Mouse (Mus musculus) hindbrain, embryonic 10.5 days (tissue): ENCODE measurements around the gene Ykt6. TPM values are rescaled to one million over a fixed set of nuclear protein-coding genes. Genes with fewer than 3 reads are reported as not detected.

Source experiments
- DNase-seq: peaks from one replicate; pipeline ENCODE4 v3.0.0-alpha.2; 2017; ENCODE audit warnings: low spot score
- H3K27ac ChIP-seq: fragments of 300-500 bp; sonication (generic); 2 replicates; pipeline ENCODE4 v1.5.1; 2016; ENCODE audit warnings: mild to moderate bottlenecking, moderate library complexity
- H3K27me3 ChIP-seq: fragments of 300-500 bp; sonication (generic); 2 replicates; pipeline ENCODE4 v1.6.1; 2016; ENCODE audit warnings: mild to moderate bottlenecking; ENCODE audit not compliant: poor library complexity, insufficient read depth, severe bottlenecking
- H3K36me3 ChIP-seq: fragments of 300-500 bp; sonication (generic); 2 replicates; pipeline ENCODE4 v1.6.1; 2016; ENCODE audit warnings: mild to moderate bottlenecking, moderate library complexity
- H3K4me1 ChIP-seq: fragments of 300-500 bp; sonication (generic); replicated peaks from 2 replicates; pipeline ENCODE4 v1.6.1; 2016; ENCODE audit warnings: mild to moderate bottlenecking
- H3K4me3 ChIP-seq: fragments of 300-500 bp; sonication (generic); 2 replicates; pipeline ENCODE4 v1.5.1; 2016; ENCODE audit warnings: mild to moderate bottlenecking, moderate library complexity
- H3K9me3 ChIP-seq: fragments of 300-500 bp; sonication (generic); 2 replicates; pipeline ENCODE4 v1.6.1; 2016; ENCODE audit warnings: mild to moderate bottlenecking, moderate library complexity
- WGBS: fragments of 180-500 bp; shearing (Covaris S2); methylation state at CpG from one replicate; pipeline ENCODE4 v1.1.7; 2016; 5-methylcytosine and 5-hydroxymethylcytosine counted together
- polyA plus RNA-seq: library from polyadenylated mRNA; unstranded; fragments of >200 nt; fragmentation: Nextera tagmentation; extraction: Ambion mirVana; gene quantifications from 2 replicates; pipeline ENCODE4 v1.2.1, GENCODE M21; 2016

The Ykt6 gene
- polyA plus RNA-seq, 1 experiment from 2014 or later: 54.5 TPM

- WGBS: 90% methylated on average over 2 of the region's 2 CpGs
- H3K9me3 ChIP-seq: no peaks in the 10 kb centered on the region
- H3K27me3 ChIP-seq: no peaks in the 10 kb centered on the region
Observed at GRCm38 (mm10) chr11:5980108-5980507, 24.6 kb downstream of the Ykt6 start.

GRCm38 (mm10) chr11:5980561-5980960 lies 25.1 kb downstream of the Ykt6 start:
- Histone ChIP-seq H3K36me3 (no peaks in the 10 kb centered on the region), H3K27me3 (no peaks in the 10 kb centered on the region), H3K27ac (no peak overlapping the region; the same call in 1 of the 2 replicates), H3K4me3 (no peak overlapping the region), H3K4me1 (peaks cover 31% of the 10 kb centered on the region), H3K9me3 (no peaks in the 10 kb centered on the region)
- WGBS: 65% methylated on average over 8 of the region's 8 CpGs
- no peak for DNase-seq

More at GRCm38 (mm10) chr11:5980108-5980507, 24.6 kb downstream of the Ykt6 start:
- Histone ChIP-seq H3K27ac (no peak overlapping the region), H3K36me3 (no peaks in the 10 kb centered on the region), H3K4me1 (peaks cover 31% of the 10 kb centered on the region), H3K4me3 (no peak overlapping the region)
- DNase-seq: no peak

DNA sequence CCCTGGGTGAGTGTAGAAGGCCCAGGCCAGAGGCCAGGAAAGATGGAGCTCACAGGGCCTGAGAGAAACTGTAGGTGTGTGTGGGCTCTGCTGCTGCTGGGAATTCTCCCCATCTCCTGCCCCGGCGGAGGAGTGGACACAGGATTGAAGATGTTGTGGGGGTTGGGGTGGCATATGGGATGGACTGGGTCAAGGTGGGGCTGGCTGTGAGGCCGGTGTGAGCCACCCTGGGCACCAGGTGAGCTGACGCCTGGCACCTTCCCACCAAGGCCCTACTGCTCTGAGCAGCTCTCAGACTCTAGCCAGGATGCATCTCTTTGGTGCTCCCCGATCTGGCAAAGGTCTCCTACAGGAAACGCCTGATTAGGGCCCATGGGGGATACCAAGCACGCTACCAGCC lies 25.8 kb downstream of the Ykt6 start:
- no peak for DNase-seq
- Histone ChIP-seq H3K36me3 (no peaks in the 10 kb centered on the region), H3K4me3 (no peak overlapping the region), H3K27me3 (no peaks in the 10 kb centered on the region), H3K27ac (0 out of 2 replicates have a peak overlapping the region, but pooled peaks have one; percentile 9), H3K4me1 (peaks cover 24% of the 10 kb centered on the region), H3K9me3 (no peaks in the 10 kb centered on the region)
- WGBS: 90% methylated on average over 7 of the region's 7 CpGs

- DNase-seq: no peak
- Histone ChIP-seq H3K36me3 (no peaks in the 10 kb centered on the region), H3K4me3 (no peak overlapping the region), H3K4me1 (peaks cover 10% of the 10 kb centered on the region; the same call in 1 of the 2 replicates), H3K27ac (no peak overlapping the region), H3K9me3 (no peaks in the 10 kb centered on the region), H3K27me3 (no peaks in the 10 kb centered on the region)
- 92% methylated on average over 5 of the region's 5 CpGs for WGBS
Observed at GRCm38 (mm10) chr11:5983629-5984028, 28.1 kb downstream of the Ykt6 start.

- Histone ChIP-seq H3K4me1 (0 out of 2 replicates have a peak, but pooled peaks cover 3% of the 10 kb centered on the region), H3K36me3 (no peaks in the 10 kb centered on the region), H3K27me3 (no peaks in the 10 kb centered on the region), H3K4me3 (no peak overlapping the region), H3K27ac (no peak overlapping the region), H3K9me3 (no peaks in the 10 kb centered on the region)
- 84% methylated on average over 10 of the region's 10 CpGs for WGBS
- no peak for DNase-seq
Observed at GRCm38 (mm10) chr11:5988126-5988525, 32.6 kb downstream of the Ykt6 start.

GRCm38 (mm10) chr11:5989954-5990593 lies 34.6 kb downstream of the Ykt6 start:
- Histone ChIP-seq H3K4me3 (no peak overlapping the region), H3K9me3 (no peaks in the 10 kb centered on the region), H3K27me3 (0 out of 2 replicates have a peak, but pooled peaks cover 3% of the 10 kb centered on the region), H3K27ac (no peak overlapping the region), H3K36me3 (no peaks in the 10 kb centered on the region), H3K4me1 (0 out of 2 replicates have a peak, but pooled peaks cover 3% of the 10 kb centered on the region)
- DNase-seq: no peak
- 85% methylated on average over 16 of the region's 16 CpGs for WGBS

- no peak overlapping the region for H3K4me3 ChIP-seq
- no peaks in the 10 kb centered on the region for H3K36me3 ChIP-seq
- peak; percentile 66 for DNase-seq
- 0 out of 2 replicates have a peak, but pooled peaks cover 3% of the 10 kb centered on the region for H3K4me1 ChIP-seq
- peak overlapping the region; percentile 25; the same call in 1 of the 2 replicates for H3K27ac ChIP-seq
- WGBS: 33% methylated on average over 4 of the region's 4 CpGs
- no peaks in the 10 kb centered on the region for H3K9me3 ChIP-seq
- 0 out of 2 replicates have a peak, but pooled peaks cover 3% of the 10 kb centered on the region for H3K27me3 ChIP-seq
Observed at GRCm38 (mm10) chr11:5990910-5991309, 35.4 kb downstream of the Ykt6 start.

GRCm38 (mm10) chr11:5994212-5994611 lies 38.7 kb downstream of the Ykt6 start:
- no peaks in the 10 kb centered on the region for H3K36me3 ChIP-seq
- no peaks in the 10 kb centered on the region for H3K4me1 ChIP-seq
- H3K4me3 ChIP-seq: no peak overlapping the region
- H3K27me3 ChIP-seq: 0 out of 2 replicates have a peak, but pooled peaks cover 3% of the 10 kb centered on the region
- WGBS: 93% methylated on average over 5 of the region's 5 CpGs
- DNase-seq: no peak
- no peak overlapping the region for H3K27ac ChIP-seq
- no peaks in the 10 kb centered on the region for H3K9me3 ChIP-seq

DNA sequence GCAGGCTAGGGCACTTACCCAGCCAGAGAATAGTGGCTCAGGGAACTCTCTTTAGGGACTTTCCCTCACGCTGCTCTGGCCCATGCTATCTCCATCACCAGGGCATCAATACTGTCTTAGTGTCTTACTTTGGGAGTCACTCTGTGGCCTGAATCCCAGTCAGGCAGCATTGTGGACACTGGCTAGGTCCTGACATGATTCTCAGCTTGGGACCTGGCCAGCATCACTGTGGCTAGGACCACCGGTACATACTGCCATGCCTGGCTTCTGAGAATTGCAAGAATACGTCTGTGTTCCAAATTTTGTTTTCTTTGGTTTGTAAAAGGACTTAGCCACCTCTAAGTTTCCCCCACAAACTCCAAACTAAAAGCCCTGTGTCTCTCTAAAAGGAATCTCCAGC lies 39.4 kb downstream of the Ykt6 start:
- WGBS: 77% methylated on average over 3 of the region's 3 CpGs
- DNase-seq: no peak
- H3K36me3 ChIP-seq: no peaks in the 10 kb centered on the region
- H3K27me3 ChIP-seq: 0 out of 2 replicates have a peak, but pooled peaks cover 3% of the 10 kb centered on the region
- H3K27ac ChIP-seq: no peak overlapping the region
- H3K4me1 ChIP-seq: peaks cover 6% of the 10 kb centered on the region
- no peaks in the 10 kb centered on the region for H3K9me3 ChIP-seq
- H3K4me3 ChIP-seq: no peak overlapping the region

DNA sequence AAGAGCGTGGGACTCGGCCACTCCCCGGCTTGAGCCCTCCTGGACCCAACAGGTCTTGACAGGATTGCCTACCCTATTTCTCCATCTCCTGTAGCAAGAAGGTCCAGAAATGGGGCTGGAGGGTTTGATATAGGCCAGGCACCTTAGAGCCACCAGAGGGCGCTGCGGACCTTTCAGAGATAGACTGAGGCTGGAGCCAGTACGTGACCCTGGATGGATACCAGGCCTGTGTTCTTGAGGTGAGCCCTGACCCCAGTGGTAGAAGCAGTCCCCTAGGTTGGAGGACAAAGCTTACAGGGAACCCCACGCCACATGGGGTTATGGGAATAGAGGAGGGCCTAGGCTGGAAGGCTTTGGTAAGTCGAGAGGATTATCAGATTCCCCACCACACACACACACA lies 40.5 kb downstream of the Ykt6 start:
- 18% methylated on average over 8 of the region's 8 CpGs for WGBS
- Histone ChIP-seq H3K27ac (no peak overlapping the region; the same call in 1 of the 2 replicates), H3K4me3 (no peak overlapping the region), H3K27me3 (0 out of 2 replicates have a peak, but pooled peaks cover 3% of the 10 kb centered on the region), H3K9me3 (no peaks in the 10 kb centered on the region), H3K36me3 (no peaks in the 10 kb centered on the region), H3K4me1 (peaks cover 18% of the 10 kb centered on the region)
- DNase-seq: peak; percentile 82

DNA sequence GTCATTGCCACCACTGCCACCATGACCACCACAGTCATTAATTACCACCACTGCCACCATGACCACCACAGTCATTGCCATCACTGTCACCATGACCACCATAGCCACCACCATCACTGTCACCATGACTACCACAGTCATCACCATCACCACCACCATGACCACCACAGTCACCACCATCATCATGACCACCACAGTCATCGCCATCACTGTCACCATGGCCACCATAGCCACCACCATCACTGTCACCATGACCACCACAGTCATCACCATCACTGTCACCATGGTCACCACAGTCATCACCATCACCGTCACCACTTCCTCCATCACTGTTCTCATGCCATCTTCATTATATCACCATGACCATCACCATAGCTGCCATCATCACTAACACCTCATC lies 43.0 kb downstream of the Ykt6 start:
- Histone ChIP-seq H3K27ac (no peak overlapping the region), H3K27me3 (peaks cover 15% of the 10 kb centered on the region; the same call in 1 of the 2 replicates), H3K4me3 (no peak overlapping the region), H3K9me3 (no peaks in the 10 kb centered on the region), H3K4me1 (peaks cover 21% of the 10 kb centered on the region), H3K36me3 (no peaks in the 10 kb centered on the region)
- 90% methylated on average over 2 of the region's 2 CpGs for whole genome bisulfite sequencing
- DNase-seq: no peak

DNA sequence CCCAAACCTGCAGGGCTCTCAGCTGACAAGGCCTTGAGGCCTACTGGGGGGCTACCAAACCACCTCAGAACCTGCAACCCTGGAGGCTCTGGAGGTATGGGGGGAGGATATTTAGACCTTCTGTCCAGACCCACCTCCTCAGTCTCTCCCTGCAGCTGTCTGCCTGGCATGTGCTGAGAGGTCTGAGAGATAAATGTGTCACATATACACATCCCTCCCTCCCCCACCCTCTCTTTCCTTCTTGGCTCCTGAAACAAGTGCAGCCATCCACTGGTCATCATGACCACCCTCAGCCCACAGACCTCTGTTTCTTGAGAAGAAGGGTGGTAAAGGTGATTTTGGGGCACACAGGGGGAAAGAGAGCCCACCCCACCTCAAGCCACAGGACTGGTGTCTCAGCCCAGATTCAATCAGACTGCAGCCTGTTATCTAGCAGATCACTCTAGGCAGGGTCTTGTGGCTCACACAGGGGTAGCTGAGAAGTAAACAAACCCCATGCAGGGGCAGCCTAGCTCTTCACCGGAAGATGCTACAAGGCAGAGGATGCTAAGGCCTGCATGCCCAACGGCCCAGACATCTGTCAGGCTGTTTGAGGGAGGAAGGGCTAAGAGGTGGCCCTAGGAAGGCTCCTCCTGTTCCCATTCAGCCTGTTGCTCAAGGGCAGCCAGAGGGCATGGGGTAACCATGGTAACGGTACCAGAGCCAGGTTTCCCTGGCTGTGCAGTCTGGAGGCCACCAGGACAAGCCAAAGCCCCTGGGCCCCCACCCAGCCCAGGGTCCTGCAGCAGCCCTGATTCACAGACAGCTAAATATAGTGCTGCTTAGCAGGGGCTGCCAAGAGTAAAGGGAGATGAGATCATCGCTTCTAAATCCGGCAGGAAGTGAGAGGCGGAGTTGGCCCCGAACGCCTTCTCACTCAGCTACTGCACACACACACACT lies 44.6 kb downstream of the Ykt6 start:
- DNase-seq: peak; percentile 69
- peak overlapping the region; percentile 79 for H3K27ac ChIP-seq
- peaks cover 21% of the 10 kb centered on the region for H3K4me1 ChIP-seq
- no peaks in the 10 kb centered on the region for H3K9me3 ChIP-seq
- WGBS: 25% methylated on average over 8 of the region's 8 CpGs
- no peaks in the 10 kb centered on the region for H3K36me3 ChIP-seq
- peak overlapping the region; percentile 18; the same call in 1 of the 2 replicates for H3K4me3 ChIP-seq
- peaks cover 28% of the 10 kb centered on the region for H3K27me3 ChIP-seq
